16 mouse cellular contexts compared by ENCODE assay signal in genomic region chr2:131496125-131496820, GRCm38 (mm10). TPM values are rescaled to one million over a fixed set of nuclear protein-coding genes. Genes with fewer than 3 reads are reported as not detected.
DNase-seq lines count a peak whose midpoint lies in the region; ATAC-seq and TF ChIP-seq lines count a peak whose summit lies in the region.
"Had no signal": no experiment of that assay in that cellular context is flagged by ENCODE, and none has a peak within 500 bp of the region (broad histone marks: within the 10 kb centered on the region; RNA-seq: fewer than 3 reads in every experiment).

No protein-coding gene starts in this region.

- no peak for TF ChIP-seq POLR2A in MEL (IDR thresholded peaks at IDR 0.05; ENCODE audit: control insufficient read depth in 1 of 2, insufficient read depth in 1 of 2, low read depth in 1 of 2, low read length in 2 of 2, poor library complexity in 1 of 2)

- no peaks in the 10 kb centered on the region for H3K9me3 ChIP-seq in intestine, postnatal 0 days (ENCODE audit: control insufficient read depth)
- no peaks in the 10 kb centered on the region for H3K9me3 ChIP-seq in intestine, embryonic 16.5 days (ENCODE audit: control insufficient read depth, low read length)
- no peaks in the 10 kb centered on the region for H3K9me3 ChIP-seq in MEL (replicated peaks; ENCODE audit: insufficient read depth, low read length)
- H3K9me3 ChIP-seq in liver, postnatal 0 days (ENCODE audit: low read length) = no peaks in the 10 kb centered on the region
- H3K9me3 ChIP-seq: embryonic facial prominence, embryonic 12.5 days; kidney, embryonic 15.5 days; limb, embryonic 13.5 days; midbrain, embryonic 12.5 days had no signal

- H3K27ac ChIP-seq in intestine, postnatal 0 days (ENCODE audit: low read depth, low read length) = no peak overlapping the region
- H3K27ac ChIP-seq in intestine, embryonic 16.5 days (ENCODE audit: low read length) = no peak overlapping the region
- no peak overlapping the region for H3K27ac ChIP-seq in MEL (ENCODE audit: control insufficient read depth, low read depth, low read length)
- H3K27ac ChIP-seq in liver, postnatal 0 days (ENCODE audit: low read depth) = peak overlapping the region; percentile 91
- H3K27ac ChIP-seq: embryonic facial prominence, embryonic 12.5 days; hindbrain, postnatal 0 days; kidney, embryonic 15.5 days; limb, embryonic 13.5 days; midbrain, embryonic 12.5 days had no signal

- H3K36me3 ChIP-seq in intestine, postnatal 0 days (ENCODE audit: control insufficient read depth, insufficient read depth) = no peaks in the 10 kb centered on the region
- H3K36me3 ChIP-seq in intestine, embryonic 16.5 days (ENCODE audit: control insufficient read depth, insufficient read depth, low read length) = no peaks in the 10 kb centered on the region
- peaks cover 0 to 11% of the 10 kb centered on the region in 2 experiments; a peak in 2 of 4 replicates for H3K36me3 ChIP-seq in MEL (ENCODE audit: control insufficient read depth in 1 of 2, insufficient read depth in 2 of 2, low read length in 2 of 2)
- peaks cover 2% of the 10 kb centered on the region; the same call in 1 of the 2 replicates for H3K36me3 ChIP-seq in liver, postnatal 0 days (replicated peaks; ENCODE audit: insufficient read depth, low read length)
- H3K36me3 ChIP-seq: embryonic facial prominence, embryonic 12.5 days; kidney, embryonic 15.5 days; limb, embryonic 13.5 days; midbrain, embryonic 12.5 days had no signal

- H3K4me3 ChIP-seq in intestine, postnatal 0 days (ENCODE audit: low read depth, low read length) = no peak overlapping the region
- no peak overlapping the region for H3K4me3 ChIP-seq in intestine, embryonic 16.5 days (ENCODE audit: low read length)
- H3K4me3 ChIP-seq in MEL (ENCODE audit: control insufficient read depth in 1 of 2, insufficient read depth in 1 of 2, low read depth in 2 of 2, low read length in 2 of 2) = no peak overlapping the region
- H3K4me3 ChIP-seq in liver, postnatal 0 days (ENCODE audit: low read depth, low read length) = 0 out of 2 replicates have a peak overlapping the region, but pooled peaks have one; percentile 5
- H3K4me3 ChIP-seq: embryonic facial prominence, embryonic 12.5 days; kidney, embryonic 15.5 days; limb, embryonic 13.5 days; midbrain, embryonic 12.5 days had no signal

- TF ChIP-seq RAD21 in MEL (IDR thresholded peaks at IDR 0.05; ENCODE audit: low read depth, low read length) = no peak

- H3K27me3 ChIP-seq in intestine, postnatal 0 days (replicated peaks; ENCODE audit: control insufficient read depth, insufficient read depth, low read length) = no peaks in the 10 kb centered on the region
- no peaks in the 10 kb centered on the region for H3K27me3 ChIP-seq in intestine, embryonic 16.5 days (replicated peaks; ENCODE audit: control insufficient read depth, insufficient read depth, low read length)
- H3K27me3 ChIP-seq in MEL (ENCODE audit: control insufficient read depth in 1 of 2, insufficient read depth in 2 of 2, low read length in 2 of 2) = peaks cover 9% of the 10 kb centered on the region in 2 experiments
- H3K27me3 ChIP-seq in liver, postnatal 0 days (ENCODE audit: insufficient read depth, low read length) = no peaks in the 10 kb centered on the region; the same call in 1 of the 2 replicates
- H3K27me3 ChIP-seq: embryonic facial prominence, embryonic 12.5 days; kidney, embryonic 15.5 days; limb, embryonic 13.5 days; midbrain, embryonic 12.5 days had no signal

- H3K79me2 ChIP-seq in MEL (ENCODE audit: control insufficient read depth, insufficient read depth, low read length, poor library complexity) = no peaks in the 10 kb centered on the region; the same call in 1 of the 2 replicates

- no peak overlapping the region for H3K4me2 ChIP-seq in intestine, postnatal 0 days (replicated peaks; ENCODE audit: low read depth)
- no peak overlapping the region for H3K4me2 ChIP-seq in intestine, embryonic 16.5 days (ENCODE audit: low read depth, low read length)
- H3K4me2 ChIP-seq in liver, postnatal 0 days (ENCODE audit: low read depth, low read length) = peak overlapping the region; percentile 68
- H3K4me2 ChIP-seq: embryonic facial prominence, embryonic 12.5 days; kidney, embryonic 15.5 days; limb, embryonic 13.5 days; midbrain, embryonic 12.5 days had no signal

- no peak for TF ChIP-seq CTCF in intestine, postnatal 0 days (IDR thresholded peaks at IDR 0.05; ENCODE audit: low read depth)
- TF ChIP-seq CTCF in MEL (IDR thresholded peaks at IDR 0.05 in 2 of 3, conservative IDR thresholded peaks at IDR 0.05 in 1 of 3; ENCODE audit: control insufficient read depth in 1 of 3, insufficient read depth in 1 of 3, low read depth in 2 of 3, low read length in 3 of 3, poor library complexity in 1 of 3, severe bottlenecking in 1 of 3) = no peak
- no peak for TF ChIP-seq CTCF in liver, postnatal 0 days (IDR thresholded peaks at IDR 0.05; ENCODE audit: low read depth)

- H3K4me1 ChIP-seq in intestine, postnatal 0 days (replicated peaks; ENCODE audit: control insufficient read depth, insufficient read depth, low read length) = 0 out of 2 replicates have a peak, but pooled peaks cover 6% of the 10 kb centered on the region
- H3K4me1 ChIP-seq in intestine, embryonic 16.5 days (ENCODE audit: control insufficient read depth, insufficient read depth, low read length) = peaks cover 21% of the 10 kb centered on the region
- peaks cover 4 to 16% of the 10 kb centered on the region in 2 experiments; a peak in 3 of 4 replicates for H3K4me1 ChIP-seq in MEL (ENCODE audit: control insufficient read depth in 1 of 2, insufficient read depth in 2 of 2, low read length in 2 of 2)
- H3K4me1 ChIP-seq in liver, postnatal 0 days (ENCODE audit: insufficient read depth) = peaks cover 64% of the 10 kb centered on the region

- H3K9ac ChIP-seq in intestine, postnatal 0 days (ENCODE audit: low read depth, low read length) = no peak overlapping the region
- H3K9ac ChIP-seq in intestine, embryonic 16.5 days (ENCODE audit: low read depth, low read length) = no peak overlapping the region
- H3K9ac ChIP-seq in MEL (ENCODE audit: control insufficient read depth, low read depth, low read length, poor library complexity, severe bottlenecking) = no peak overlapping the region
- H3K9ac ChIP-seq in liver, postnatal 0 days (replicated peaks) = peak overlapping the region; percentile 49
- H3K9ac ChIP-seq: embryonic facial prominence, embryonic 12.5 days; kidney, embryonic 15.5 days; limb, embryonic 13.5 days; midbrain, embryonic 12.5 days had no signal

- ATAC-seq in intestine, postnatal 0 days = peak; percentile 54
- no peak for ATAC-seq in intestine, embryonic 16.5 days
- peak; percentile 34 for ATAC-seq in erythroblast, adult 5-6 weeks (replicated peaks; ENCODE audit: low FRiP score, poor library complexity, severe bottlenecking)
- peak; percentile 35 for ATAC-seq in liver, postnatal 0 days
- ATAC-seq in CD4-positive, CD25-positive, alpha-beta regulatory T cell, adult 4 months = no peak
- ATAC-seq: hindbrain, postnatal 0 days had no signal

- DNase-seq in MEL (ENCODE audit: low read depth, low spot score) = peak; percentile 37
- no peak for DNase-seq in liver, postnatal 0 days
- no peak for DNase-seq in thymus, postnatal 0 days (ENCODE audit: low spot score)
- DNase-seq: adrenal gland, postnatal 36 days; cerebellum, postnatal 25 days; lung, postnatal 10 days; thymus, postnatal 4 days had no signal

- peak in 1 of 2 experiments; percentile 50; a peak in 2 of 4 replicates for TF ChIP-seq EP300 in MEL (IDR thresholded peaks at IDR 0.05; ENCODE audit: low read depth in 1 of 2, low read length in 2 of 2)
- peak; percentile 90 for TF ChIP-seq EP300 in liver, postnatal 0 days (IDR thresholded peaks at IDR 0.05; ENCODE audit: low read depth)

- 63% methylated on average over 5 of the region's 5 CpGs for WGBS in intestine, postnatal 0 days
- 77% methylated on average over 5 of the region's 5 CpGs for WGBS in intestine, embryonic 16.5 days
- WGBS in liver, postnatal 0 days (ENCODE audit: insufficient replicate concordance) = 75% methylated on average over 5 of the region's 5 CpGs

TF ChIP-seq in MEL, 35 proteins besides CTCF, POLR2A, EP300 and RAD21 (continues in another document):
- TF ChIP-seq MAZ (IDR thresholded peaks at IDR 0.05; ENCODE audit: low read depth, low read length) = no peak
- TF ChIP-seq MYB (IDR thresholded peaks at IDR 0.05; ENCODE audit: low read depth, low read length) = no peak
- peak; percentile 79; the same call in 1 of the 2 replicates for TF ChIP-seq TCF12 (IDR thresholded peaks at IDR 0.05; ENCODE audit: low read depth, low read length)
- peak; percentile 44; the same call in 1 of the 2 replicates for TF ChIP-seq RCOR1 (IDR thresholded peaks at IDR 0.05; ENCODE audit: low read depth, low read length)
- TF ChIP-seq KAT2A (conservative IDR thresholded peaks at IDR 0.05; ENCODE audit: low read depth, low read length) = no peak
- TF ChIP-seq ETS1 (IDR thresholded peaks at IDR 0.05; ENCODE audit: low read depth, low read length) = peak; percentile 69
- TF ChIP-seq POLR2AphosphoS2 (IDR thresholded peaks at IDR 0.05; ENCODE audit: low read length) = no peak
- no peak for TF ChIP-seq NELFE (IDR thresholded peaks at IDR 0.05; ENCODE audit: low read depth, low read length)
- no peak for TF ChIP-seq MXI1 (IDR thresholded peaks at IDR 0.05; ENCODE audit: low read depth, low read length)
- TF ChIP-seq ZKSCAN1 (IDR thresholded peaks at IDR 0.05; ENCODE audit: low read depth, low read length) = no peak
- no peak for TF ChIP-seq UBTF (IDR thresholded peaks at IDR 0.05; ENCODE audit: borderline replicate concordance, insufficient read depth, low read depth, low read length)
- TF ChIP-seq MEF2A (IDR thresholded peaks at IDR 0.05; ENCODE audit: extremely low read depth, insufficient replicate concordance, low read depth, low read length, poor library complexity, severe bottlenecking) = no peak
- TF ChIP-seq MAFK (IDR thresholded peaks at IDR 0.05; ENCODE audit: borderline replicate concordance, low read depth, low read length) = no peak
- peak; percentile 75 for TF ChIP-seq TAL1 (IDR thresholded peaks at IDR 0.05; ENCODE audit: low read length)

RNA-seq across cellular contexts. Expression of gene Smox, which starts 5.0 kb away (rescaled TPM):
- 18.0 and 19.9 TPM in 2 replicates for polyA plus RNA-seq in intestine, postnatal 0 days (2015; fragmentation: Nextera tagmentation; extraction: Ambion mirVana)
- polyA plus RNA-seq in intestine, embryonic 16.5 days (2015; fragmentation: Nextera tagmentation; extraction: Ambion mirVana) = 20.1 and 21.7 TPM in 2 replicates
- total RNA-seq in MEL (2012; rRNA removed) = 1.9 and 2.2 TPM in 2 replicates
- 1 to 10 TPM in 1 of 2 experiments, not detected in 1; 5.5 TPM for polyA plus RNA-seq in MEL (2012; ENCODE audit: insufficient read depth in 1 of 2, insufficient read length in 2 of 2, low read depth in 1 of 2, low replicate concordance in 2 of 2, missing spikeins in 1 of 2)
- 250 and 267 TPM in 2 replicates for total RNA-seq in erythroblast, adult 5-6 weeks (2015; ENCODE audit: low replicate concordance)
- total RNA-seq in erythroblast, adult 5-6 weeks (2017; ENCODE audit: low replicate concordance) = 332 and 572 TPM in 2 replicates
- polyA plus RNA-seq in liver, postnatal 0 days (2015; fragmentation: Nextera tagmentation; extraction: Ambion mirVana) = 56.7 and 60.8 TPM in 2 replicates
- 35.6 and 40.4 TPM in 2 replicates for polyA plus RNA-seq in thymus, postnatal 0 days (2015; fragmentation: Nextera tagmentation; extraction: Ambion mirVana)
- 10 to 100 TPM; 11.7 to 15.3 TPM for polyA plus RNA-seq in CD4-positive, CD25-positive, alpha-beta regulatory T cell, adult 4 months (2017; shearing (Covaris generic))

Comparison
In these comparisons a context has a peak if more than half of its experiments do, and no peak if none do; other contexts are left out.
1. ATAC-seq: peak in intestine, postnatal 0 days (single experiment), erythroblast, adult 5-6 weeks (single experiment) and liver, postnatal 0 days (single experiment); none in intestine, embryonic 16.5 days (single experiment) and CD4-positive, CD25-positive, alpha-beta regulatory T cell, adult 4 months (single experiment).